Mouse (Mus musculus): ENCODE data around the gene Rgs8. TPM values are rescaled to one million over a fixed set of nuclear protein-coding genes. Genes with fewer than 3 reads are reported as not detected.

The Rgs8 gene
- polyA plus RNA-seq, 3 experiments from 2014 or later = 0.35 to 0.68 (median 0.36) TPM

GRCm38 (mm10) chr1:153675591-153675990 lies 22.8 kb downstream of the Rgs8 start:
- peak; percentile 89 for ATAC-seq

- ATAC-seq = no peak
These were observed 24.8 kb downstream of the Rgs8 start for GRCm38 (mm10) chr1:153677635-153678034.

- ATAC-seq = no peak
These were observed 26.3 kb downstream of the Rgs8 start for GRCm38 (mm10) chr1:153679147-153679546.

GRCm38 (mm10) chr1:153679653-153680052 lies 26.8 kb downstream of the Rgs8 start:
- ATAC-seq = no peak

GRCm38 (mm10) chr1:153680363-153680762 lies 27.5 kb downstream of the Rgs8 start:
- no peak for ATAC-seq

- ATAC-seq = no peak
These were observed 28.2 kb downstream of the Rgs8 start for GRCm38 (mm10) chr1:153681036-153681435.

- ATAC-seq = no peak
These were observed 30.4 kb downstream of the Rgs8 start for GRCm38 (mm10) chr1:153683190-153683589.

GRCm38 (mm10) chr1:153685630-153686029 lies 32.8 kb downstream of the Rgs8 start:
- no peak for ATAC-seq

GRCm38 (mm10) chr1:153692526-153692925 lies 39.7 kb downstream of the Rgs8 start:
- ATAC-seq = no peak

- no peak for ATAC-seq
These were observed 41.7 kb downstream of the Rgs8 start for GRCm38 (mm10) chr1:153694372-153695120.

- no peak for ATAC-seq
These were observed 42.6 kb downstream of the Rgs8 start for GRCm38 (mm10) chr1:153695398-153695797.

GRCm38 (mm10) chr1:153696093-153696492 lies 43.3 kb downstream of the Rgs8 start:
- no peak for ATAC-seq

- no peak for ATAC-seq
These were observed 43.7 kb downstream of the Rgs8 start for GRCm38 (mm10) chr1:153696541-153696940.

- ATAC-seq = no peak
These were observed 44.9 kb downstream of the Rgs8 start for GRCm38 (mm10) chr1:153697581-153698251.

GRCm38 (mm10) chr1:153698311-153699084 lies 45.7 kb downstream of the Rgs8 start:
- ATAC-seq = no peak

- ATAC-seq = peak; percentile 73
These were observed 47.7 kb downstream of the Rgs8 start for GRCm38 (mm10) chr1:153700448-153701063.

- ATAC-seq = no peak
These were observed 48.6 kb downstream of the Rgs8 start for GRCm38 (mm10) chr1:153701461-153701860.

- no peak for ATAC-seq
These were observed 49.5 kb downstream of the Rgs8 start for GRCm38 (mm10) chr1:153702166-153702852.

GRCm38 (mm10) chr1:153702853-153703410 lies 50.1 kb downstream of the Rgs8 start:
- ATAC-seq = peak; percentile 47

- no peak for ATAC-seq
These were observed 50.7 kb downstream of the Rgs8 start for GRCm38 (mm10) chr1:153703445-153703991.

GRCm38 (mm10) chr1:153704174-153704573 lies 51.3 kb downstream of the Rgs8 start:
- ATAC-seq = no peak

- ATAC-seq = no peak
These were observed 52.2 kb downstream of the Rgs8 start for GRCm38 (mm10) chr1:153704996-153705395.

All from inflammation-experienced regulatory T-cells, adult 6 months (primary cell).